Mouse (Mus musculus) urinary bladder, postnatal 4 days (tissue): Measurements from ENCODE around the gene Ppp1r13b.

ENCODE experiments used
- DNase-seq, 2 experiments: peaks; one replicate each; pipeline ENCODE4 v3.0.0; 2021 to 2022; ENCODE audit warnings: low spot score in 2 of 2

The Ppp1r13b gene

GRCm38 (mm10) chr12:111829447-111829846, 78.5 kb downstream of the Ppp1r13b start:
- no peak for DNase-seq

- DNase-seq, result no peak
These were observed 80.4 kb downstream of the Ppp1r13b start for GRCm38 (mm10) chr12:111827556-111827955.

- no peak for DNase-seq
These were observed 86.0 kb downstream of the Ppp1r13b start for GRCm38 (mm10) chr12:111821931-111822330.

GRCm38 (mm10) chr12:111820708-111821107, 87.2 kb downstream of the Ppp1r13b start:
- DNase-seq, result no peak

GRCm38 (mm10) chr12:111819936-111820335, 88.0 kb downstream of the Ppp1r13b start:
- DNase-seq, result no peak

- no peak for DNase-seq
These were observed 89.9 kb downstream of the Ppp1r13b start for GRCm38 (mm10) chr12:111817991-111818390.

- no peak for DNase-seq
These were observed 90.9 kb downstream of the Ppp1r13b start for GRCm38 (mm10) chr12:111816967-111817366.

DNA sequence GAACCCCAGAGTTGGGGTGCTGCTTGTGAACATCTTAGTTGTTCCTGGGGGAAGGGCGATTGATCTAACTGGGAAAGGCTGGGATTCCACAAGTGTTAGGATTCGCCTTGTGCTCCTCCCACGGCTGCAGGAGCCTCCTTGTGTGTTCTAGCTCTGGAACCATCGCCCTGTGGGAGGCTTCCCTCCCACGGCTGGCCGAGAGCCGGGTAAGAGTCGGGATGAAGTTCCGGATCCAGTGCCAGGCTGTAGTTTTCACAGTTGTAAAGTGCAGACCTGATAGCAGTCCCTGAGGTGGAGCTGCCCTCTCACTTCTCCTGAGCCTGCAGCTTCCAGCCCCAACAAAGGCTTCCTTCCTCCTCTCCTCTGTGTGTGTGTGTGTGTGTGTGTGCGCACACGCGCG, 91.4 kb downstream of the Ppp1r13b start:
- peak; percentile 66 to 67 for DNase-seq

- DNase-seq, result no peak
These were observed 92.8 kb downstream of the Ppp1r13b start for GRCm38 (mm10) chr12:111814769-111815762.

- DNase-seq, result peak; percentile 98
These were observed 93.9 kb downstream of the Ppp1r13b start, which contains the start of the genes Xrcc3 and Zfyve21 for GRCm38 (mm10) chr12:111813766-111814617. TSS of gene Xrcc3 (minus strand) at chr12:111813873. TSS of gene Zfyve21 (plus strand) at chr12:111814170.

GRCm38 (mm10) chr12:111813111-111813765, 94.7 kb downstream of the Ppp1r13b start:
- no peak for DNase-seq

DNA sequence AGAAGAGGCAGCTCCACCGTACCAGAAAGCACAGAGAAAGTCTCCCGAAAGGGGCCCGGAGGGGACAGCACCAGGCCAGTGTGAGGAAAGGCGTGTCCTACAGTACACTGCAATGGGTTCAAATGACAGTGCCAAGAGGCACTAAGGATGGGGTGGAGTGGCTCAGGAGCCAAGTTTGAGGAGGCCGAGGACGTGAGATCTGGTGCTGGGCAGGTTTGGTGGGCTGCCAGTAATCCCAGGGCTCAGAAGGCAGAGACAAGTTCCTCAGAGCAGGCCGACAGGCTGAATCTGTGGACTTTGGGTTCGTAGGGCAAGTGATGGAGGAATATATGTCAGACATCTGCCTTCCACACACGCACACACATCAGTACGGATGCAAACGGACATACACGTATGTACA, 95.3 kb downstream of the Ppp1r13b start:
- DNase-seq, result no peak

DNA sequence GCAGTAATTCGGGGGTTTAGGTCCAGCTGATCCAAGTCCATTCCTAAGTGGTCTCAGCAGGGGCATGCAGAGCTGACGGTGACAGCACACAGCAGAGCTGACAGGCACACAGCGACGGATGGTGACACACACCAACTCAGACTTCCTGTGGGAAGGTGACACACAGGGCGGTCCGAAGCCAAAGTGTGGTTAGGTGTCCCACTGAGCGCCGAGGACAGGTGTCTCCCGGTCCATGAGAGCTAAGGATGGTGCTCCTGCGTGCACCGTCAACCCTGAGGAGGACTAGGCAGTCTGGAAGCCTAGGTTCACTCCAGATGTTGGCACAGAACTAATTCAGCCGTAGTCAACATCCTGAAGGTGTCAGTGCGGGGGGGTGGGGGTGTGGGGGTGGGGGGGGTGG, 95.8 kb downstream of the Ppp1r13b start:
- no peak for DNase-seq

- DNase-seq, result peak; percentile 76 to 81
These were observed 98.1 kb downstream of the Ppp1r13b start for GRCm38 (mm10) chr12:111809762-111810161.

GRCm38 (mm10) chr12:111808775-111809174, 99.1 kb downstream of the Ppp1r13b start:
- no peak for DNase-seq

GRCm38 (mm10) chr12:111803538-111803937, 104.4 kb downstream of the Ppp1r13b start:
- DNase-seq, result no peak

- no peak for DNase-seq
These were observed 107.3 kb downstream of the Ppp1r13b start for GRCm38 (mm10) chr12:111800459-111801183.

- DNase-seq, result no peak
These were observed 109.4 kb downstream of the Ppp1r13b start for GRCm38 (mm10) chr12:111798493-111798892.

- no peak for DNase-seq
These were observed 110.7 kb downstream of the Ppp1r13b start for GRCm38 (mm10) chr12:111797251-111797650.

DNA sequence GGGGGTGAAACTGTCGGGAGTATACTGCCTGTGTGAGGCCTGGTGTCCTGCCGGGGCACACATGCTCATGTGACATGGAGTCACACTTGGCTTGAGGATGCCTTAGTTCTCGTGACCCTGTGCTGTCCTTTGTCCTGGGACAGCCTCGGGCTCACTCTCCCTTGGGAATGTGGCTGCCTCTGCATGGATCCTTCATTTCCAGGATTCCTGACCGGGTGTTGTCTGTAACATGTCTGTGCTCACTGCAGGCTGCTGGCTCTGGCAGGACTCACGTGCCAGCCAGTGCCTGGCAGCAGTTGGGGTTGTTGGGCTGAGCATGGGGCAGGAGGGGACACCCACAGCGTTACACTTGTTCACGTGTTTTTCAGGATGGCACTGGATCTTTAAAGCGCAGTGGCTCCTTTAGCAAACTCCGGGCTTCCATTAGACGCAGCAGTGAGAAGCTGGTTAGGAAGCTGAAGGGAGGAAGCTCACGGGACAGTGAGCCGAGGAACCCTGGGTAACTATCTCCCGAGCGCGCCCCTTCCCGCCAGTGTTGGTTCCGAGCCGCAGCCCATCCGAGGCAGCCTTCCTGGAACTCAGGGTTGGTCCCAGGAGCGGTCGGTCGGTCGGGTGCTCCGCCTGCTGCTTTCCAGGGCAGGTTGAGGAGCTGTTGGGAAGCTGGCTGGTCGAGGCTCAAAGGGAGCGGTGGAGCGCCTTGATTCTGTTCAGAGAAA, 112.6 kb downstream of the Ppp1r13b start:
- no peak for DNase-seq
